Mouse (Mus musculus) heart, adult 2 months (tissue): ENCODE measurements around the gene Plekha8.

Experiments used
- CTCF ChIP-seq: fragments of 200-600 bp; IDR thresholded peaks from 2 replicates; pipeline ENCODE4 v1.8.1; 2022; ENCODE audit warnings: antibody characterized with exemption, mild to moderate bottlenecking, moderate library complexity
- EP300 ChIP-seq: fragments of 200-500 bp; IDR thresholded peaks from 2 replicates; pipeline ENCODE4 v1.6.1; 2011; ENCODE audit warnings: low read depth, low read length, control low read depth; ENCODE audit not compliant: insufficient read depth
- POLR2A ChIP-seq: fragments of 200-500 bp; IDR thresholded peaks from 2 replicates; pipeline ENCODE4 v1.6.1; 2011; ENCODE audit warnings: mild to moderate bottlenecking, low read depth, low read length, control low read depth; ENCODE audit not compliant: insufficient read depth

DNA sequence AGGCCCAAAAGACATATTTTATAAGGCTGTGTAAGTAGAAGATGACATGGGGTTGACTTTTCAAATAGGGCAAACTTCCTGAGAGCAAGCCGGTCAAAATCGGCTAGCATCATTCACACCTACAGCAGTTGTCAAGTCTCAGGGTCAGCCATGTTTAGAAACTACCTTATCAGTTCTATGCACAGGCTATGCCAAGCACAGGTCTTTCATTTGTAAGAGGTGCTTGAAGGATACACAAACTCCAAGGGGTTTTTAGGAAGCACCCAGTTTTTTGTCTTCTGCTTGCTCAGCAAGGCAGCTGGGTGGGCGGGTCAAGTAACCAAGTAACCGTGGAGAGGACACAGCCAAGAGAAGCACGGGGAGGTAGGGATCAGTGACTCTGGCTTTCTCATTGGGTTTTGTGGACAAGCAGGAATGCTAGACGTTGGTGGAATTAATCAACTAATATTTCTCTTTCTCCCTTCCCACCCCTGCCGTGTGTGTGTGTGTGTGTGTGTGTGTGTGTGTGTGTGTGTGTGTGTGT, 44.0 kb upstream of the Plekha8 start:
- TF ChIP-seq CTCF (no peak), POLR2A (no peak), EP300 (no peak)
